Mouse (Mus musculus) CH12.LX (cell line): ENCODE measurements around the gene Rnf25. TPM values are rescaled to one million over a fixed set of nuclear protein-coding genes. Genes with fewer than 3 reads are reported as not detected.

Experiments used
- DNase-seq: peaks from one replicate; pipeline ENCODE4 v3.0.0-alpha.2; 2013; ENCODE audit errors: extremely low read depth
- H3K27ac ChIP-seq: 2 replicates; pipeline ENCODE4 v1.5.1; 2012; ENCODE audit warnings: low read depth, mild to moderate bottlenecking, control low read depth, moderate library complexity; ENCODE audit not compliant: insufficient read depth
- H3K27me3 ChIP-seq: replicated peaks from 2 replicates; pipeline ENCODE3; 2012; ENCODE audit warnings: inconsistent platforms
- H3K36me3 ChIP-seq, 2 experiments: replicated peaks in 1 of 2; 2 replicates each; pipeline versions ENCODE3 to v1.6.1; 2012; ENCODE audit warnings: inconsistent platforms in 1 of 2, low read length in 1 of 2, mild to moderate bottlenecking in 1 of 2, mixed read lengths in 1 of 2, moderate library complexity in 1 of 2; ENCODE audit not compliant: control insufficient read depth in 1 of 2, insufficient read depth in 1 of 2
- H3K4me1 ChIP-seq, 2 experiments: 2 replicates each; pipeline ENCODE4 v1.6.1; 2012; ENCODE audit warnings: inconsistent platforms in 1 of 2, moderate library complexity in 1 of 2; ENCODE audit not compliant: insufficient read depth in 2 of 2, control insufficient read depth in 1 of 2
- H3K4me2 ChIP-seq: 2 replicates; pipeline ENCODE4 v1.6.1; 2012; ENCODE audit warnings: low read depth, mild to moderate bottlenecking, control low read depth; ENCODE audit not compliant: poor library complexity, insufficient read depth, severe bottlenecking
- H3K4me3 ChIP-seq, 3 experiments: fragments of 150-350 bp in 1 of 3; sonication (generic) in 1 of 3; replicated peaks in 1 of 3; 2 replicates each; pipeline versions ENCODE3 to v1.5.1; 2011 to 2012; ENCODE audit warnings: low read depth in 2 of 3, low read length in 2 of 3, mild to moderate bottlenecking in 2 of 3, moderate library complexity in 2 of 3, control low read depth in 1 of 3, improper control_type of control experiment in 1 of 3, inconsistent platforms in 1 of 3, mixed read lengths in 1 of 3; ENCODE audit not compliant: poor library complexity in 1 of 3
- H3K79me2 ChIP-seq: replicated peaks from 2 replicates; pipeline ENCODE4 v1.6.1; 2012; ENCODE audit warnings: mild to moderate bottlenecking, moderate library complexity; ENCODE audit not compliant: control insufficient read depth, poor library complexity, insufficient read depth, severe bottlenecking; ENCODE audit errors: extremely low read depth
- H3K9ac ChIP-seq: 2 replicates; pipeline ENCODE4 v1.6.1; 2012; ENCODE audit warnings: low read depth, mild to moderate bottlenecking, control low read depth, moderate library complexity; ENCODE audit not compliant: insufficient read depth
- H3K9me3 ChIP-seq: replicated peaks from 2 replicates; pipeline ENCODE3; 2012; ENCODE audit warnings: low read length, inconsistent platforms, mixed read lengths
- E2F4 ChIP-seq: IDR thresholded peaks from 2 replicates; pipeline ENCODE4 v1.6.1; 2011; ENCODE audit warnings: low read depth, low read length, improper control_type of control experiment; ENCODE audit not compliant: insufficient replicate concordance
- EP300 ChIP-seq: IDR thresholded peaks from 2 replicates; pipeline ENCODE4 v1.6.1; 2011; ENCODE audit warnings: low read length, improper control_type of control experiment
- ETS1 ChIP-seq: conservative IDR thresholded peaks from 2 replicates; pipeline ENCODE4 v1.6.1; 2012; ENCODE audit warnings: low read depth, mild to moderate bottlenecking, inconsistent platforms, low read length, improper control_type of control experiment, moderate library complexity
- GABPA ChIP-seq: IDR thresholded peaks from 2 replicates; pipeline ENCODE4 v1.6.1; 2012; ENCODE audit warnings: low read depth, low read length, improper control_type of control experiment, inconsistent platforms; ENCODE audit not compliant: insufficient replicate concordance
- HCFC1 ChIP-seq: IDR thresholded peaks from 2 replicates; pipeline ENCODE4 v1.6.1; 2012; ENCODE audit warnings: low read depth, mild to moderate bottlenecking, inconsistent platforms, low read length, improper control_type of control experiment
- IRF4 ChIP-seq: IDR thresholded peaks from 2 replicates; pipeline ENCODE4 v1.6.1; 2014; ENCODE audit warnings: low read depth, mild to moderate bottlenecking, inconsistent platforms, low read length, improper control_type of control experiment
- JUN ChIP-seq: IDR thresholded peaks from 2 replicates; pipeline ENCODE4 v1.6.1; 2011; ENCODE audit warnings: low read depth, mild to moderate bottlenecking, low read length, improper control_type of control experiment, moderate library complexity; ENCODE audit not compliant: insufficient read depth
- KAT2A ChIP-seq: IDR thresholded peaks from 2 replicates; pipeline ENCODE4 v1.6.1; 2012; ENCODE audit warnings: low read length, improper control_type of control experiment, inconsistent platforms; ENCODE audit not compliant: insufficient replicate concordance
- MAX ChIP-seq: IDR thresholded peaks from 2 replicates; pipeline ENCODE4 v1.6.1; 2011; ENCODE audit warnings: low read length, improper control_type of control experiment
- MEF2A ChIP-seq: IDR thresholded peaks from 2 replicates; pipeline ENCODE4 v1.6.1; 2014; ENCODE audit warnings: low read depth, mild to moderate bottlenecking, inconsistent platforms, low read length, improper control_type of control experiment, borderline replicate concordance
- MXI1 ChIP-seq: IDR thresholded peaks from 2 replicates; pipeline ENCODE4 v1.6.1; 2011; ENCODE audit warnings: mild to moderate bottlenecking, low read depth, low read length, improper control_type of control experiment
- PAX5 ChIP-seq: IDR thresholded peaks from 2 replicates; pipeline ENCODE4 v1.6.1; 2012; ENCODE audit warnings: low read length, inconsistent platforms, mixed read lengths
- POLR2A ChIP-seq: IDR thresholded peaks from 2 replicates; pipeline ENCODE4 v1.6.1; 2011; ENCODE audit warnings: low read depth, mild to moderate bottlenecking, improper control_type of control experiment, low read length
- POLR2AphosphoS2 ChIP-seq: IDR thresholded peaks from 2 replicates; pipeline ENCODE4 v1.6.1; 2011; ENCODE audit warnings: low read depth, low read length, improper control_type of control experiment
- RAD21 ChIP-seq: IDR thresholded peaks from 2 replicates; pipeline ENCODE4 v1.6.1; 2011; ENCODE audit warnings: low read depth, mild to moderate bottlenecking, low read length, improper control_type of control experiment, moderate library complexity
- SIN3A ChIP-seq: IDR thresholded peaks from 2 replicates; pipeline ENCODE4 v1.6.1; 2012; ENCODE audit warnings: low read length, improper control_type of control experiment, inconsistent platforms
- USF1 ChIP-seq: IDR thresholded peaks from 2 replicates; pipeline ENCODE4 v1.6.1; 2014; ENCODE audit warnings: low read depth, mild to moderate bottlenecking, inconsistent platforms, low read length, improper control_type of control experiment
- USF2 ChIP-seq: conservative IDR thresholded peaks from 2 replicates; pipeline ENCODE4 v1.6.1; 2011; ENCODE audit warnings: low read depth, low read length, improper control_type of control experiment
- dilution Hi-C: fragments of 300-500 bp; cut with MboI; formaldehyde crosslinking; loops from 2 replicates; pipeline ENCODE4 v1.14.3; 2020; ENCODE audit warnings: low sequenced_read_pairs; ENCODE audit not compliant: extremely low pct_unique_long_range_greater_than_20kb, extremely low pct_ligation_motif_present
- in situ Hi-C: fragments of 300-500 bp; cut with MboI; formaldehyde crosslinking; loops from 3 replicates; pipeline ENCODE4 v1.14.3; 2019; ENCODE audit warnings: low sequenced_read_pairs, low pct_ligation_motif_present, low pct_unique_long_range_greater_than_20kb, mixed read lengths
- polyA plus RNA-seq: library from polyadenylated mRNA; unstranded; fragments of >175 nt; gene quantifications from 2 replicates; pipeline ENCODE4 v1.2.1, GENCODE M21; 2012; ENCODE audit warnings: low read depth; ENCODE audit not compliant: insufficient read length
- total RNA-seq, 2 experiments: library from RNA; depleted of rRNA; stranded (reverse); fragments of 300-350 nt in 1 of 2; fragments of >200 nt in 1 of 2; gene quantifications; 2 replicates each; pipeline ENCODE4 v1.2.3; 2012 to 2014

The Rnf25 gene
- total and polyA plus RNA-seq, 3 experiments, result 32.1 to 48.2 (median 47.8) TPM

GRCm38 (mm10) chr1:74632734-74633133 lies 31.5 kb upstream of the Rnf25 start:
- no peak overlapping the region for H3K4me2 ChIP-seq
- in situ Hi-C loops, result no loop called here
- H3K79me2 ChIP-seq, result no peaks in the 10 kb centered on the region
- no peak overlapping the region for H3K27ac ChIP-seq
- no peak overlapping the region for H3K4me3 ChIP-seq
- no peaks in the 10 kb centered on the region for H3K9me3 ChIP-seq
- DNase-seq, result no peak
- no peaks in the 10 kb centered on the region for H3K4me1 ChIP-seq
- H3K36me3 ChIP-seq, result no peaks in the 10 kb centered on the region
- H3K27me3 ChIP-seq, result no peaks in the 10 kb centered on the region
- TF ChIP-seq JUN (no peak), KAT2A (no peak), GABPA (no peak), SIN3A (no peak), POLR2A (no peak), HCFC1 (no peak), POLR2AphosphoS2 (no peak), MXI1 (no peak), MAX (no peak), EP300 (no peak), IRF4 (no peak)
- no peak overlapping the region for H3K9ac ChIP-seq
- dilution Hi-C loops, result no loop called here

GRCm38 (mm10) chr1:74628001-74628400 lies 26.8 kb upstream of the Rnf25 start:
- H3K4me3 ChIP-seq, result no peak overlapping the region
- 0 out of 4 replicates have a peak, but pooled peaks cover 0 to 4% of the 10 kb centered on the region in 2 experiments for H3K4me1 ChIP-seq
- no peak overlapping the region for H3K27ac ChIP-seq
- no peak overlapping the region for H3K4me2 ChIP-seq
- no peaks in the 10 kb centered on the region for H3K36me3 ChIP-seq
- in situ Hi-C loops, result no loop called here
- no peak overlapping the region for H3K9ac ChIP-seq
- H3K79me2 ChIP-seq, result no peaks in the 10 kb centered on the region
- dilution Hi-C loops, result no loop called here
- no peak for DNase-seq
- no peaks in the 10 kb centered on the region for H3K9me3 ChIP-seq
- H3K27me3 ChIP-seq, result no peaks in the 10 kb centered on the region
- TF ChIP-seq MEF2A, result no peak
- no peak for TF ChIP-seq USF1
- TF ChIP-seq RAD21, result no peak
- no peak for TF ChIP-seq E2F4
- no peak for TF ChIP-seq ETS1
- TF ChIP-seq PAX5, result no peak
- TF ChIP-seq USF2, result no peak
- no peak for TF ChIP-seq KAT2A
